15 mouse cellular contexts compared by ENCODE assay signal in the genomic region with DNA sequence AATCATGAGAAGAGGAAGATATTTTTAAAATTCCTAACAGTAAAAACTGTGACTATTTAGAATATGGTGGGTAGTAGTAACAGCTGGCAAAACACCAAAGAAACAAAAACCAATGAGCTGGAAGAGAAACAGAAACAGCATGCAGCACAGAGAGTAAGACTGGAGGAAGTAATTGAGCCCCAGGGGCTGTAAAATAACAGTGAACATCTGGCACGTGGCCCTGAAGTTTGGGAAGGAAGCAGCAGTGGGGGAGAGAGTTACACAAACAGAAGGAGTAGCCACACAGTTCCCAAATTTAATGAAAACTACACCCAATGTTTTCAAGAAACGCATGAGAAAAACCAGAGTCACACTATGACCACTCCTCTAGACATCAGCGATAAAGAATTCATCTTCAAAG. TPM values are rescaled to one million over a fixed set of nuclear protein-coding genes. Genes with fewer than 3 reads are reported as not detected.
DNase-seq lines count a peak whose midpoint lies in the region.
"Had no signal": no experiment of that assay in that cellular context is flagged by ENCODE, and none has a peak within 500 bp of the region (broad histone marks: within the 10 kb centered on the region; RNA-seq: fewer than 3 reads in every experiment).

No protein-coding gene starts in this region.

- H3K4me1 ChIP-seq in heart, embryonic 10.5 days, result no peaks in the 10 kb centered on the region
- peaks cover under 1% of the 10 kb centered on the region; the same call in 1 of the 2 replicates for H3K4me1 ChIP-seq in forebrain, embryonic 10.5 days
- H3K4me1 ChIP-seq: forebrain, embryonic 15.5 days had no signal

- WGBS in heart, embryonic 10.5 days, result 36% methylated on average over 3 of the region's 3 CpGs
- 53% methylated on average over 3 of the region's 3 CpGs for WGBS in forebrain, embryonic 10.5 days

- no peaks in the 10 kb centered on the region for H3K9me3 ChIP-seq in heart, embryonic 10.5 days
- no peaks in the 10 kb centered on the region for H3K9me3 ChIP-seq in forebrain, embryonic 10.5 days
- H3K9me3 ChIP-seq: embryonic facial prominence, embryonic 13.5 days; forebrain, embryonic 15.5 days; midbrain, embryonic 10.5 days had no signal

- H3K4me3 ChIP-seq in heart, embryonic 10.5 days, result no peak overlapping the region
- H3K4me3 ChIP-seq in forebrain, embryonic 10.5 days, result no peak overlapping the region
- H3K4me3 ChIP-seq: embryonic facial prominence, embryonic 13.5 days; forebrain, embryonic 15.5 days; left cerebral cortex, adult 2 months; midbrain, embryonic 10.5 days had no signal

- no peaks in the 10 kb centered on the region; the same call in 1 of the 2 replicates for H3K27me3 ChIP-seq in heart, embryonic 10.5 days (ENCODE audit: insufficient read depth, poor library complexity, severe bottlenecking)
- no peaks in the 10 kb centered on the region for H3K27me3 ChIP-seq in forebrain, embryonic 10.5 days (ENCODE audit: poor library complexity, severe bottlenecking)
- H3K27me3 ChIP-seq: embryonic facial prominence, embryonic 13.5 days; forebrain, embryonic 15.5 days had no signal

- DNase-seq in heart, adult 11 months, result peak; percentile 88
- DNase-seq in heart, embryonic 10.5 days (ENCODE audit: low spot score), result no peak
- DNase-seq in kidney, postnatal 10 days, result peak; percentile 62
- DNase-seq in kidney, adult 18-20 months, result no peak
- peak; percentile 37 for DNase-seq in embryo, embryonic 11 days
- DNase-seq in neural tube, embryonic 10.5 days (ENCODE audit: extremely low spot score, low spot score), result peak; percentile 35
- no peak for DNase-seq in cerebellum, postnatal 36 days
- no peak for DNase-seq in forebrain, embryonic 10.5 days (ENCODE audit: extremely low spot score, low spot score)
- DNase-seq: B cell, adult 2 months; cerebellum, adult 18-20 months; gastrocnemius, postnatal 10 days had no signal

- no peak overlapping the region for H3K27ac ChIP-seq in heart, embryonic 10.5 days
- H3K27ac ChIP-seq in forebrain, embryonic 10.5 days, result no peak overlapping the region
- H3K27ac ChIP-seq: embryonic facial prominence, embryonic 13.5 days; forebrain, embryonic 15.5 days; left cerebral cortex, adult 2 months; midbrain, embryonic 10.5 days had no signal

- no peaks in the 10 kb centered on the region for H3K36me3 ChIP-seq in heart, embryonic 10.5 days
- H3K36me3 ChIP-seq in forebrain, embryonic 10.5 days (replicated peaks), result no peaks in the 10 kb centered on the region
- H3K36me3 ChIP-seq: embryonic facial prominence, embryonic 13.5 days; forebrain, embryonic 15.5 days; midbrain, embryonic 10.5 days had no signal

RNA-seq across cellular contexts. Expression of gene Sned1, which starts 31.6 kb away (rescaled TPM):
- 3.0 and 5.5 TPM in 2 replicates for polyA plus RNA-seq in heart, embryonic 10.5 days (2016; fragmentation: Nextera tagmentation; extraction: Ambion mirVana)
- 1.1 and 1.9 TPM in 2 replicates for polyA plus RNA-seq in forebrain, embryonic 10.5 days (2016; fragmentation: Nextera tagmentation; extraction: Ambion mirVana)

RNA-seq across cellular contexts. Expression of gene Mterf4, which starts 38.5 kb away (rescaled TPM):
- polyA plus RNA-seq in heart, embryonic 10.5 days (2016; fragmentation: Nextera tagmentation; extraction: Ambion mirVana), result 21.7 and 27.9 TPM in 2 replicates
- polyA plus RNA-seq in forebrain, embryonic 10.5 days (2016; fragmentation: Nextera tagmentation; extraction: Ambion mirVana), result 35.1 and 39.8 TPM in 2 replicates

Comparison
In these comparisons a context has a peak if more than half of its experiments do, and no peak if none do; other contexts are left out.
1. DNase-seq: peak in heart, adult 11 months (single experiment), kidney, postnatal 10 days (single experiment), embryo, embryonic 11 days (single experiment) and neural tube, embryonic 10.5 days (single experiment); none in heart, embryonic 10.5 days (single experiment), kidney, adult 18-20 months (single experiment), cerebellum, postnatal 36 days (0 of 2) and forebrain, embryonic 10.5 days (single experiment).